Mouse (Mus musculus): ENCODE data around the gene Kansl1.

DNA sequence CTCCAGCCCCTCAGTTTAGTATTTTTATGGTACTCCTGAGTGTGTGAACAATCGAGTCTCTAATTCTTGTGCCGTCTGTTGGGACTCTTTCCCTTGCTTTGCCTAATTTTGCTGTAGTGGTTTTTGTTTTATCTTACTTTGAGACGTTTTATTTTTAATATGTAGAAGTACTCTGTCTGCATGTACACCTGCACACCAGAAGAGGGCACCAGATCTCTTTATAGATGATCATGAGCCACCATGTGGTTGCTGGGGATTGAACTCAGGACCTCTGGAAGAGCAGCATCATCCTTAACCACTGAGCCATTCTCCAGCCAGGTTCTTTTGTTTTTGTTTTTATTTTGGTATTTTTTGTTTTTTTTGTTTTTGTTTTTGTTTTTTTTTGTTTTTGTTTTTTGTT lies 19.6 kb upstream of the Kansl1 start:
- TF ChIP-seq POLR2A (IDR thresholded peaks at IDR 0.05; ENCODE audit: control insufficient read depth, low read depth, low read length) (no peak), CTCF (IDR thresholded peaks at IDR 0.05; ENCODE audit: control insufficient read depth, insufficient read depth, insufficient replicate concordance, low read depth, low read length) (no peak)
